ENCODE assay signal across 18 mouse cellular contexts in the genomic region with DNA sequence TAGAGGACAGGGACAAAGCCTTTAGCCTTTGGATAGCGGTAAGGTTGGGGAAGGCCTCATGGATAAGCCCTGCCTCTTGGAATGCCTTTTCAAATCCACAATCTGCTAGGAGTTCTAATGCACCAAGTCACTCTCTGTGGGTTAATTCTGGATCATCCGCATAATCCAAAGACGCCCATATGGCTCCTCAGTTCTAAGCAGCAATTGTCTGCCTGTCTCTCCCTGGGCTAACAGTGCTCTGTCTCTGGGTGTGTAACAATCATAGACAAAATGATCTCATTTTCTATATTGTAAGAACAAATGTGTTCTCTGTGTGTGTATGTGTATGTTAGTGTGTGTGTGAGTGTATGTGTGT. TPM values are rescaled to one million over a fixed set of nuclear protein-coding genes. Genes with fewer than 3 reads are reported as not detected.
DNase-seq lines count a peak whose midpoint lies in the region; ATAC-seq and TF ChIP-seq lines count a peak whose summit lies in the region.
"Had no signal": no experiment of that assay in that cellular context is flagged by ENCODE, and none has a peak within 500 bp of the region (broad histone marks: within the 10 kb centered on the region; RNA-seq: fewer than 3 reads in every experiment).

No protein-coding gene starts in this region.

- peak; percentile 74; the same call in 1 of the 2 replicates for ATAC-seq in frontal cortex, adult (ENCODE audit: low TSS enrichment)
- peak; percentile 12; the same call in 1 of the 2 replicates for ATAC-seq in embryonic facial prominence, embryonic 14.5 days (ENCODE audit: low read depth)
- peak; percentile 66 for ATAC-seq in midbrain, embryonic 13.5 days
- ATAC-seq: intestine, embryonic 16.5 days had no signal

- no peaks in the 10 kb centered on the region for H3K9me3 ChIP-seq in embryonic facial prominence, embryonic 14.5 days (ENCODE audit: control insufficient read depth, low read length)
- H3K9me3 ChIP-seq in midbrain, embryonic 13.5 days: no peaks in the 10 kb centered on the region
- H3K9me3 ChIP-seq: embryonic facial prominence, embryonic 12.5 days; neural tube, embryonic 15.5 days had no signal

- no peaks in the 10 kb centered on the region for H3K27me3 ChIP-seq in embryonic facial prominence, embryonic 14.5 days (replicated peaks; ENCODE audit: control insufficient read depth, insufficient read depth, low read length)
- no peaks in the 10 kb centered on the region for H3K27me3 ChIP-seq in midbrain, embryonic 13.5 days
- H3K27me3 ChIP-seq: CH12.LX; embryonic facial prominence, embryonic 12.5 days; neural tube, embryonic 15.5 days had no signal

- H3K4me1 ChIP-seq in embryonic facial prominence, embryonic 14.5 days (ENCODE audit: control insufficient read depth, insufficient read depth, low read length): peaks cover 7% of the 10 kb centered on the region
- peaks cover 12% of the 10 kb centered on the region for H3K4me1 ChIP-seq in midbrain, embryonic 13.5 days (replicated peaks)
- H3K4me1 ChIP-seq in lung, adult 2 months (ENCODE audit: control insufficient read depth, insufficient read depth, low read length): no peaks in the 10 kb centered on the region
- H3K4me1 ChIP-seq: embryonic facial prominence, embryonic 12.5 days had no signal

- H3K9ac ChIP-seq in embryonic facial prominence, embryonic 14.5 days (ENCODE audit: low read depth, low read length): no peak overlapping the region
- H3K9ac ChIP-seq in midbrain, embryonic 13.5 days (replicated peaks): no peak overlapping the region
- H3K9ac ChIP-seq: embryonic facial prominence, embryonic 12.5 days; neural tube, embryonic 15.5 days had no signal

- DNase-seq in frontal cortex, postnatal 10 days (ENCODE audit: low spot score in 2 of 2): no peak
- no peak for DNase-seq in layer of hippocampus, adult 2 months (ENCODE audit: low spot score in 2 of 2)
- no peak for DNase-seq in layer of hippocampus, adult 9-10 months (ENCODE audit: low spot score)
- no peak for DNase-seq in embryonic facial prominence, embryonic 14.5 days (ENCODE audit: low spot score)
- no peak for DNase-seq in spleen, postnatal 36 days (ENCODE audit: low spot score in 2 of 2)
- no peak for DNase-seq in lung, adult 2 months
- DNase-seq: adrenal gland, postnatal 25 days; cerebellum, postnatal 25 days; heart, postnatal 4 days; lung, adult 18-20 months had no signal

- no peak for TF ChIP-seq CTCF in layer of hippocampus, adult 2 months (conservative IDR thresholded peaks at IDR 0.05)
- no peak for TF ChIP-seq CTCF in lung, adult 2 months (IDR thresholded peaks at IDR 0.05; ENCODE audit: insufficient read depth, low read length)

- no peak overlapping the region for H3K4me2 ChIP-seq in embryonic facial prominence, embryonic 14.5 days (ENCODE audit: low read depth, low read length)
- H3K4me2 ChIP-seq in midbrain, embryonic 13.5 days (replicated peaks): no peak overlapping the region
- H3K4me2 ChIP-seq: embryonic facial prominence, embryonic 12.5 days; neural tube, embryonic 15.5 days had no signal

- TF ChIP-seq POLR2A in lung, adult 2 months (IDR thresholded peaks at IDR 0.05; ENCODE audit: borderline replicate concordance, extremely low read depth, low read depth, low read length): no peak

- peak overlapping the region; percentile 81 for H3K27ac ChIP-seq in layer of hippocampus, adult 2 months
- no peak overlapping the region for H3K27ac ChIP-seq in embryonic facial prominence, embryonic 14.5 days (replicated peaks; ENCODE audit: low read depth, low read length)
- H3K27ac ChIP-seq in midbrain, embryonic 13.5 days: peak overlapping the region; percentile 52; the same call in 1 of the 2 replicates
- H3K27ac ChIP-seq: embryonic facial prominence, embryonic 12.5 days; kidney, postnatal 0 days; macrophage; neural tube, embryonic 15.5 days had no signal

- no peak overlapping the region for H3K4me3 ChIP-seq in layer of hippocampus, adult 2 months
- no peak overlapping the region for H3K4me3 ChIP-seq in embryonic facial prominence, embryonic 14.5 days (ENCODE audit: low read depth, low read length)
- no peak overlapping the region for H3K4me3 ChIP-seq in midbrain, embryonic 13.5 days (replicated peaks)
- H3K4me3 ChIP-seq in lung, adult 2 months (replicated peaks; ENCODE audit: extremely low read depth, low read depth, low read length): no peak overlapping the region
- H3K4me3 ChIP-seq: embryonic facial prominence, embryonic 12.5 days; neural tube, embryonic 15.5 days had no signal

- no peaks in the 10 kb centered on the region for H3K36me3 ChIP-seq in embryonic facial prominence, embryonic 14.5 days (ENCODE audit: control insufficient read depth, insufficient read depth, low read length)
- no peaks in the 10 kb centered on the region for H3K36me3 ChIP-seq in midbrain, embryonic 13.5 days
- H3K36me3 ChIP-seq: embryonic facial prominence, embryonic 12.5 days; neural tube, embryonic 15.5 days had no signal

- 86% methylated on average over 3 of the region's 3 CpGs for WGBS in embryonic facial prominence, embryonic 14.5 days
- WGBS in midbrain, embryonic 13.5 days: 47% methylated on average over 3 of the region's 3 CpGs
- WGBS in lung, adult 2 months: 96% methylated on average over 3 of the region's 3 CpGs

RNA-seq across cellular contexts. Expression of a gene that starts 21.6 kb away (rescaled TPM):
- total RNA-seq in layer of hippocampus, adult 2 months (2021): 100 to 1,000 TPM; 110 to 112 TPM
- polyA plus RNA-seq in embryonic facial prominence, embryonic 14.5 days (2014; fragmentation: Nextera tagmentation; extraction: Ambion mirVana): 161 and 176 TPM in 2 replicates
- 172 and 189 TPM in 2 replicates for polyA plus RNA-seq in midbrain, embryonic 13.5 days (2015; fragmentation: Nextera tagmentation; extraction: Ambion mirVana)
- polyA plus RNA-seq in lung, adult 2 months (2012; rRNA removed): 28.3 and 33.2 TPM in 2 replicates

RNA-seq across cellular contexts. Expression of a gene that starts 41.1 kb away (rescaled TPM):
- total RNA-seq in layer of hippocampus, adult 2 months (2021): 1 to 10 TPM; 5.1 to 6.1 TPM
- polyA plus RNA-seq in embryonic facial prominence, embryonic 14.5 days (2014; fragmentation: Nextera tagmentation; extraction: Ambion mirVana): 35.4 and 40.8 TPM in 2 replicates
- polyA plus RNA-seq in midbrain, embryonic 13.5 days (2015; fragmentation: Nextera tagmentation; extraction: Ambion mirVana): 19.1 and 19.7 TPM in 2 replicates
- 5.2 and 6.9 TPM in 2 replicates for polyA plus RNA-seq in lung, adult 2 months (2012; rRNA removed)

RNA-seq across cellular contexts. Expression of a gene that starts 58.6 kb away (rescaled TPM):
- total RNA-seq in layer of hippocampus, adult 2 months (2021): 10 to 100 TPM; 42.3 to 44.9 TPM
- polyA plus RNA-seq in embryonic facial prominence, embryonic 14.5 days (2014; fragmentation: Nextera tagmentation; extraction: Ambion mirVana): 28.7 and 35.9 TPM in 2 replicates
- polyA plus RNA-seq in midbrain, embryonic 13.5 days (2015; fragmentation: Nextera tagmentation; extraction: Ambion mirVana): 11.3 and 13.0 TPM in 2 replicates
- polyA plus RNA-seq in lung, adult 2 months (2012; rRNA removed): 15.9 and 16.0 TPM in 2 replicates

Comparison
In these comparisons a context has a peak if more than half of its experiments do, and no peak if none do; other contexts are left out.
1. ATAC-seq: peak in every context shown above with its lines; median percentile 74 in frontal cortex, adult; 66 in midbrain, embryonic 13.5 days; 12 in embryonic facial prominence, embryonic 14.5 days.